Mouse (Mus musculus): ENCODE measurements around the gene Rab43.

GRCm38 (mm10) chr6:87774466-87774865, 37.5 kb downstream of the Rab43 start:
- TF ChIP-seq CTCF (IDR thresholded peaks at IDR 0.05; ENCODE audit: low read depth, low read length) = no peak
- TF ChIP-seq POLR2A (IDR thresholded peaks at IDR 0.05; ENCODE audit: extremely low read depth, insufficient read depth, low read length) = no peak

Measured in liver, adult 2 months (tissue).